Mouse (Mus musculus) urinary bladder, adult 2 months (tissue): ENCODE data around the gene Commd6. TPM values are rescaled to one million over a fixed set of nuclear protein-coding genes. Genes with fewer than 3 reads are reported as not detected.
A peak's percentile ranks its signal among the peaks of the same experiment; 100 is the strongest.

ENCODE experiments used
- DNase-seq: peaks from one replicate; pipeline ENCODE4 v3.0.0; 2022; ENCODE audit warnings: low spot score
- polyA plus RNA-seq: library from polyadenylated mRNA; depleted of rRNA; stranded (reverse); fragments of >200 nt; gene quantifications from 2 replicates; pipeline ENCODE4 v1.2.3, GENCODE M21; 2012; rRNA removed

The Commd6 gene
- polyA plus RNA-seq, result 48.4 and 65.1 TPM in 2 replicates

DNA sequence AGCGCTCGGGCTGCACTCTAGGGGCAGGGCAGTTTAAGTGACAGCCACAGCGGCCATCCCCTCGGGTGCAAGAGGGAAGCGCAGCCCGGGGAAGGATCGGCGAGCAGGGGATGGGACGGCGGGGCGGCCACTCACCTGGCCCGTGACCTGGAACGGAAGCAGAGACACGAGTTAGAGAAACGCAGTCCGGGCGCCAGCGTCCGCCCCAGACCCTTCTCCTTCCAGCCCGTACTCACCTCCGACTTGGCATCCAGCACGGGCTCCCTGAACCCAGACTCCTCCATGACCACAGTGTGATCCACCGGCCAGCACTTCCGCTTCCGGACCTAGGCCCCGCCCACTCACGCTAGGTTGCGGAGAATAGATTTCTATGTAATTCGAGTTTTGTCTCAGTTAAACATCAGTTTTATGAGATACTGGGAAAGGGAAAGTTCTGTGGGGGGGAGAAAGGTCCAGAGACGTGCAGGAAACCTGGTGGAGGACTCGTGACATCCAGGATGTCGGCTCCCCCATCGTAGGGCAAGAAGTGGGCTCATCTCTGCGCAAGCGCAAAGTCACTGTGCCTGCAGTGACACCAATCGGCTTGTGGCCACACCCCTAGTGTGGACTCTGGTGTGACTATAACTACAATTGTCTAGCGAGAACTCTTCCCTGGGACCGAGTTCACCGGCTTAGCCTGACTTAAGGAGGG, at the start of gene Commd6:
Gene Commd6 (minus strand): TSS at position 534 of the 691 bp plus-strand sequence.
- peak; percentile 72 for DNase-seq

- no peak for DNase-seq
Measured at GRCm38 (mm10) chr14:101688406-101688805, 47.9 kb upstream of the Commd6 start.

DNA sequence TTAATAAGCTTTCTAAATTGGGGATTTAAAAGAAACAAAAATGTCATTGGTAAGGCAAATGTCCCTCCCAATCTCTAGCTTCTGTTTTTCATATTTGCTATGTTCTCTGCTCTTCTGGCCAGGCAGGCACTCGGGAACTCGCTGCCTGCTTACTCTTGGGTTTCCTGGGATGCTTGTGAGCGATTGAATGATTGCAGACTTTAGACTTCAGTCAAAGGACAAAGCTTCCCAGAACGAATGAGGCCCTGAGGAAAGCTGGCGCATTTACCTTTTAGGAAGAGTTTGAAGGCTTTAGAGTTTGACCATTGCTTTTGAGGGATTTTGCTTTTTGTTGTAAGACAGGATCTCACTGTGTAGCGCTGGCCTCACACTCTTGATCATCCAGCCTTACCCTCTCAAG, 47.2 kb upstream of the Commd6 start:
- no peak for DNase-seq

- DNase-seq, result no peak
Measured at GRCm38 (mm10) chr14:101672226-101672625, 31.7 kb upstream of the Commd6 start.

GRCm38 (mm10) chr14:101668626-101669025, 28.1 kb upstream of the Commd6 start:
- no peak for DNase-seq

GRCm38 (mm10) chr14:101666536-101666935, 26.1 kb upstream of the Commd6 start:
- no peak for DNase-seq

- DNase-seq, result no peak
Measured at GRCm38 (mm10) chr14:101666056-101666455, 25.6 kb upstream of the Commd6 start.

- DNase-seq, result no peak
Measured at GRCm38 (mm10) chr14:101664274-101664673, 23.8 kb upstream of the Commd6 start.

GRCm38 (mm10) chr14:101661654-101662412, 21.3 kb upstream of the Commd6 start:
- DNase-seq, result no peak

DNA sequence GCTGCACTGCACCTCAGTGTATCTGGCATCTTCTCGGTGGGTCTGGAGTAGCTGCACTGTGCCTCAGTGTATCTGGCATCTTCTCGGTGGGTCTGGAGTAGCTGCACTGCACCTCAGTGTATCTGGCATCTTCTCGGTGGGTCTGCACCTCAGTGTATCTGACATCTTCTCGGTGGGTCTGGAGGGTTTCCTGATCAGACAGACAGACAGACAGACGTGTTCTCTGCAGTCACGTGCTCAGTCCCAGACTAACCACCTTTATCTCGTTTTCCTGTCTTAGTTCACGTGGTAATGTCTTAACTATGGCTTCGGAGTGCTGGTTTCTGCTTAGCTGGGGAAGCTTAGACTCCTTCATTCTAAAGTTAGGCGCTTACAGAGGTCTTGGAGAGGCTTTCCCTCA, 15.8 kb upstream of the Commd6 start:
- no peak for DNase-seq

DNA sequence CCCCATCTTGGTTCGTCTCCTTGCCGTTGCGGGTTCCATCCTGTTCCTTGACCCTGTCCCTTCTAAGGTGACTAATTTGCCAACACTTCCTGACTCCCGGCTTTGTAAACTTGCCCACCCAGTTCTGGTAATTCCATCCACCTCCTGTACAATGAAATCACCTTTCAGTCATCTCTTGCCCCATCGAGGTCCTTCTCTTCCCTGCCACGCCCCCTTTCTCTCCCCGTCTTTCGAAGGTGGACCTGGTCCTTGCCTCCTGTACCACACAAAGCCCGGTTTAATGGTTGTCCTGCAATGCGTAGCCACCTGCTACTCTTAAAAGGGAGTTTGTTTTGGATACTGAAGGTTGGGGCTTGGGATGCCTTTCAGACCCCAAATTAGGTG, 14.0 kb upstream of the Commd6 start:
- DNase-seq, result no peak

DNA sequence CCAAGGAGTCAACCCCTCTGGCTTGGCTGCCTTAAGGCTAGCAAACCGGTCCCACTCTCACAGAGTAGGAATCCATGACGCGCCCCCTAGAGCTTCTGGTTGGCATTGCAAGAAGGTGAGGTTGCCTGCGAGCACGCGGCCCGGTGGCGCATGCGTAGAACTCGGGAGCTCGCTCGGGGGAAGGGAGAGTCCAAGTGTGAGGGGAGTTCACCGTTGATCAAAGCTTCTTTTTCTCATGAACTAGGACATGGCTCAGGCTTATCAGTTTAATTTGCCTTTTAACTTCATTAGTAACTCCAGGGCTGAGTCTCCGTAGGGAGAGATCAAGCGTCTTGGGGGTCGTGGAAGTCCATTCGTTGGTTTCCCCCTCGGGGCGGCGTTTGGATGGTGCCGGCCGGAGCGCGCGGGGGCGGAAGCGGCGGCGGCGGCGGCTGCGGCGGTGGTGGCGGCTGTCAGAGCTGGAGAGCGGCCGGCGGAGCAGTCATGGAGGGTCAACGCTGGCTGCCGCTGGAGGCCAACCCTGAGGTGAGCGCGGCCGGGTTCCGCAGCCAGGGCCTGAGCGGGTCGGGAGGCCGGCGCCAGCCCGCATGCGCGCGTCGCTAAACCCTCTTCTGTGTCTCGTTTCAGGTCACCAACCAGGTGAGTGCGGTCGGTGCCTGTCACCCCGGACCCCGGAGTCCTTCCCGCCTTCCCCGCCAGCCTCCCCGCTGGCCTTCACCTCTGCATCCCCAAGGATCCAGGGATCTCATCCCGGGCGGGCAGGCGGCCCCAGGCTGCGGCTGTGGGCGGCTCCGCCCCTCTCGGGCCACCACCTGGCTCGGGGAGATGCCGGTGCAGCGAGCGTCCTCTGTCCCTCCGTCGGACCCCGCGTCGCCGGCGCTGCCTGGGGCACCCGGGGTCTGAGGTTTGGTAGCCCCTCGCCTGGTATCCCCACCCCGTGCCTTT, 13.4 kb upstream of the Commd6 start, which contains the start of gene Uchl3:
Gene Uchl3 (plus strand): TSS at position 387 of the 945 bp plus-strand sequence.
- DNase-seq, result peak; percentile 98

- DNase-seq, result no peak
Measured at GRCm38 (mm10) chr14:101652571-101652970, 12.1 kb upstream of the Commd6 start.

- DNase-seq, result no peak
Measured at GRCm38 (mm10) chr14:101650551-101650950, 10.1 kb upstream of the Commd6 start.

DNA sequence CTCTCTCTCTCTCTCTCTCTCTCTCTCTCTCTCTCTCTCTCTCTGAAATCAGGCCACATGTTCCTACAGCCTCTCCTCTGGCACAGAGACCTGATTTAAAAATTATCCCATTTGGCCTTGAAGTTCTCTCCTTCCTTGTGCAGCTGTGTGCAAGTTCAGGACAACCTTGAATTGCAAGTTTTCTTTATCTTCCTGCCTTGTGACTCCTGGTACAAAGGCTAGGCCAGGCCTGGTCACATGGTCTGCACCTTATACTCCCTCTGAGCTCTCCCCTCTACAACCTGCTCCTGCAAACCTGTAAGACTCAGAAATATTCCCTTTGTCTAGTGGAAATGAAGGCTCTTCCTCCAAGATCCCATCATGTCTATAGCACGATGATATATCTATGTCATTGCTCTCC, 4.5 kb upstream of the Commd6 start:
- no peak for DNase-seq

GRCm38 (mm10) chr14:101637381-101637780, 3.1 kb downstream of the Commd6 start:
- DNase-seq, result no peak

DNA sequence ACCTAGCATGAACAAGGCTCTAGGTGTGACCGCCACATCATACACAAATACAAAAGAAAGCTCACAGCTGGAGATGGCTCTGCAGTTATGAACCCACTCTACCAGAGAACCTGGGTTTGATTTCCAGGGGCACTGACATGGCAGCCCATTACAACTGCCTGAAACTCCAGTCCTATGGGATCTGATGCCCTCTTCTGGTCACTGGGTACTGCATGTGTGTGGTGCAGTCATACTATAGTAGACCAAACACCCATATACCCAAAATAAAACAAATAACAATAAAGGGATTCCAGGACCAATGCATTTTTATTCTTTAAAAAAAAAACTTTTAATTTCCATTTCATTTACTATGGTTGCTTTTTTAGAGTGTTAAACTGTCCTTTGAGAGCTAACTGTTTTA, 4.7 kb downstream of the Commd6 start:
- DNase-seq, result no peak

DNA sequence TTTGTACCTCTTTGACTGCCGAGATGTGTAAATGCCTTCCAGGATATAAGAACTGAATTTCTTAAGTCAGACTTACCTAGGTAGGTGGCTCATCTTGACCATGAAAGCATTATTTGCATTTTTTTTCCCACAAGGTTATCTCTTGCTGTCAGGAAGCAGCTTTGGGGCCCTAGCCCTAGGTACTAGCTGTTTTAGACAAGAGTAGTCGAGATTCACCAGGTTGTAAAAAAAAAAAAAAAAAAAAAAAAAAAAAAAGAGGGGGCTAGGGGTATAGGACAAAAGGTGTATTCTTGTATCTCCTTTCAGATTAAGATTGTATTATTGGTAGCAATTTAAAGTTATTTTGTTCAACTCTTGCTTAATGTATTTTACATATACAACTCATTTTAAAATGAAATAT, 9.9 kb downstream of the Commd6 start:
- no peak for DNase-seq

DNA sequence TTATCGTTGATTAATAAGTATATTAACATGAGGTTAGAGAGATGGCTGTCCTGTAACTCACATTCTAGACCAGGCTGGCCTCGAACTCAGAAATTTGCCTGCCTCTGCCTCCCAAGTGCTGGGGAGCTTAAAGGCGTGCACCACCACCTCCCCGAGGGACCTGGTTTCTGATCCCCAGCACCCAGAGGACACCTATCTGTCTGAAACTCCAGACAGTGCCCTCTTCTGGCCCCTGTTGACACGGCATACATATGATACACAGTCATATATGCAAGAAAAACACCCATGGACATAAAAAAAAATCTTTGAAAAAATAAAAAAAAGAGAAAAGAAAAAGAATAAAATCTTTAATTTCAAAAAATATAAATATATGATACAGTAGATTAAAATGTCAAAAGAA, 22.8 kb downstream of the Commd6 start:
- no peak for DNase-seq

DNA sequence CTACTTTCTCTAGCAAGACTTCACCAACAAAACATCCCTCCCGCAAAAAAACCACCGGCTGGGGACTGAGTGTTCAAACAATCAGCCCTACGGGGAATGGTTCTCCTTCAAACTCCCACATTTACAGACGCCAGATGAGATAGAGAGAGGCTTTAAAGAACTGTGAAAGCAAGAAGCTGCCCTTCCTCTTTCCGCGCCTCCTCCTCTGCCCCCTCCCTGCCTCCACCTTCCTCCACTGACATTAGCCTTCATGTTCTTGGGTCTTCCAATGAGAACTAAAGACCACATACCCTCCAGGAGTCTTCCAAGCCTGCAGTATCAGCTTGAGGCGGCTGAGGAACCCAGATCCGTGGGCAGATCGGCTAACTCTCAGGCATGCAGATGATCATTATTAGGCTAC, 24.3 kb downstream of the Commd6 start:
- no peak for DNase-seq

DNA sequence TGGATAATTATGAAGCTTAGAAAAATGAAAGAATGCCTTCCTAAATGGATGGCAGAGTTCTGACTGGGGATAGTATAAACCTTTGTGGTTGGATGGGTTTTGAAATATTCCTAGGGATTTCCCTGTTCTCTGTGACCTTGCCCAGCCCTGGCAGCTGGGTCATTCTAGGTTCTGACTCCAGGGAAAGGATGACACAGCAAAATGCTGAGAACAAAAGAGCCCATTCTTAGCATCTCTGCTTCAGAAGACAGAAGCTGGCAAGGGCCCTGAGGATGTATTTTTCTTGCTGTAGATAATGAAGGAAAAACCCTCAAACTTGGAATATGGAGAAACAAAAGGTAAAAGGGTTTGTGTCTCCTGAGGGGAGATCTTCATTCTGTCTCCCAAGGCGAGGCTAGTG, 27.3 kb downstream of the Commd6 start:
- DNase-seq, result no peak

GRCm38 (mm10) chr14:101610701-101611100, 29.8 kb downstream of the Commd6 start:
- no peak for DNase-seq
